Mouse (Mus musculus): Measurements from ENCODE around the gene Actrt3. TPM values are rescaled to one million over a fixed set of nuclear protein-coding genes. Genes with fewer than 3 reads are reported as not detected.

The Actrt3 gene
- polyA plus RNA-seq, 1 experiment from 2014 or later = not detected

- H3K27ac ChIP-seq = no peak overlapping the region
- no peak overlapping the region for H3K4me2 ChIP-seq (replicated peaks)
- 59% methylated on average over 6 of the region's 6 CpGs for WGBS
- H3K4me1 ChIP-seq = no peaks in the 10 kb centered on the region
- no peaks in the 10 kb centered on the region for H3K9me3 ChIP-seq
- no peak overlapping the region for H3K9ac ChIP-seq
- no peak overlapping the region for H3K4me3 ChIP-seq
- no peaks in the 10 kb centered on the region for H3K27me3 ChIP-seq (replicated peaks)
- ATAC-seq (ENCODE audit: low FRiP score, low read depth) = no peak
- no peaks in the 10 kb centered on the region for H3K36me3 ChIP-seq
These were observed 38.9 kb downstream of the Actrt3 start for GRCm38 (mm10) chr3:30560677-30561314.

DNA sequence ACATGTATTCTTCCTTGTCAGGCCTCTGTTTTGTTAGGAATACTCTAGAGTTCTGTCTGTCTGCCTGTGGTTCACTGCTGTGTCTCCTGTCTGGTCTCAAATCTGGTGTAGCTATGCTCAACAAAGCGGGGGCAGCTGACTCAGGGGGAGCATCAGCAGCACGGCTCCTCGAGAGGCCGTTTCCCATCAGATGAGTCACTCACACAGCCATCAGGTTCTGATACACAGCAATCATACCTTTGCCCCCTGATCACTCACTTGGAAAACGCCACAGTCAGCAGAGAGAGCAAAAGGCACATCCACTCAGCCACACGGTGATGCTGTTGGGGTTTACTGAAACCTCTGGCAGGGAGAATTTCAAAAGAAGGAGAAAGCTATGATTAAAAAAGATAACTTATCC is 46.0 kb downstream of the Actrt3 start:
- no peaks in the 10 kb centered on the region for H3K27me3 ChIP-seq (replicated peaks)
- 79% methylated on average over 6 of the region's 6 CpGs for WGBS
- no peaks in the 10 kb centered on the region for H3K36me3 ChIP-seq
- H3K27ac ChIP-seq = no peak overlapping the region
- no peak overlapping the region for H3K4me3 ChIP-seq
- no peak overlapping the region for H3K4me2 ChIP-seq (replicated peaks)
- no peak for ATAC-seq (ENCODE audit: low FRiP score, low read depth)
- no peak overlapping the region for H3K9ac ChIP-seq
- no peaks in the 10 kb centered on the region for H3K9me3 ChIP-seq
- no peaks in the 10 kb centered on the region for H3K4me1 ChIP-seq

DNA sequence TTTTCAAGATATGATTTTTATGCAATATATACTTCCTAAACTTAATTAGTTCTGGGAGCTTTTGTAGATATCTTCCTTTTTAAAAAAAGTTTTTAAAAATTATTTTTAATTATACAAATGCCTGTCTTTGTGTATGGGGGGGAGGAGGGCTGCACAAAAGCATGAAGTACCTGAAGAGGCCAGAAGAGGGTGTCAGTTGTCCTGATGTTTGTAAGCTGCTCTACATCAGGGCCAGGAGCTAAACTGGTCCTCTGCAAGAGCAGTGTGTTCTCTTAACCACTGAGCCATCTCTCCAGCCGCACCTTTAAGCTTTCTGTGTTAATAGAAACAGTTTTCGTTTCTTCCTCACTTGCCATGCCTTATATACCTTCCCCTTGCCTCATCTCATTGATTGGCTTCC is 49.5 kb downstream of the Actrt3 start:
- Histone ChIP-seq H3K9ac (no peak overlapping the region), H3K9me3 (no peaks in the 10 kb centered on the region), H3K27me3 (replicated peaks) (no peaks in the 10 kb centered on the region), H3K27ac (no peak overlapping the region), H3K4me3 (no peak overlapping the region), H3K4me1 (no peaks in the 10 kb centered on the region), H3K36me3 (no peaks in the 10 kb centered on the region), H3K4me2 (replicated peaks) (no peak overlapping the region)
- ATAC-seq (ENCODE audit: low FRiP score, low read depth) = no peak
- 61% methylated on average over 2 of the region's 2 CpGs for WGBS

- 88% methylated on average over 7 of the region's 7 CpGs for WGBS
- Histone ChIP-seq H3K9me3 (no peaks in the 10 kb centered on the region), H3K27ac (no peak overlapping the region), H3K4me2 (replicated peaks) (no peak overlapping the region), H3K36me3 (no peaks in the 10 kb centered on the region), H3K27me3 (replicated peaks) (no peaks in the 10 kb centered on the region), H3K9ac (no peak overlapping the region), H3K4me1 (no peaks in the 10 kb centered on the region), H3K4me3 (no peak overlapping the region)
- ATAC-seq (ENCODE audit: low FRiP score, low read depth) = no peak
These were observed 50.8 kb downstream of the Actrt3 start for GRCm38 (mm10) chr3:30548928-30549327.

GRCm38 (mm10) chr3:30547908-30548307 is 51.8 kb downstream of the Actrt3 start, which contains the start of gene Mecom:
Gene Mecom (minus strand): TSS chr3:30548008.
- Histone ChIP-seq H3K4me3 (no peak within 1 kb of the TSS), H3K9ac (no peak within 1 kb of the TSS), H3K4me2 (replicated peaks) (no peak within 1 kb of the TSS), H3K27ac (no peak within 1 kb of the TSS), H3K27me3 (replicated peaks) (no peaks in the 10 kb centered on the region), H3K36me3 (no peaks in the 10 kb centered on the region), H3K4me1 (no peaks in the 10 kb centered on the region), H3K9me3 (no peaks in the 10 kb centered on the region)
- ATAC-seq (ENCODE audit: low FRiP score, low read depth) = no peak
- 89% methylated on average over 3 of the region's 3 CpGs for WGBS

Other genes starting within 250 kb of the Actrt3 start
- 16.1 and 18.4 TPM in 2 replicates for gene Mecom, start 51.9 kb downstream of the Actrt3 start, polyA plus RNA-seq (2016; fragmentation: Nextera tagmentation; extraction: Ambion mirVana)
- 34.6 and 38.8 TPM in 2 replicates for gene Mynn, start 2.1 kb upstream of the Actrt3 start, polyA plus RNA-seq (2016; fragmentation: Nextera tagmentation; extraction: Ambion mirVana)
- gene Lrriq4, start 44.6 kb upstream of the Actrt3 start, polyA plus RNA-seq (2016; fragmentation: Nextera tagmentation; extraction: Ambion mirVana) = not detected in 2 replicates
- 0.92 and 1.6 TPM in 2 replicates for gene Lrrc34, start 47.9 kb upstream of the Actrt3 start, polyA plus RNA-seq (2016; fragmentation: Nextera tagmentation; extraction: Ambion mirVana)
- not detected in 2 replicates for gene Lrrc31, start 99.9 kb upstream of the Actrt3 start, polyA plus RNA-seq (2016; fragmentation: Nextera tagmentation; extraction: Ambion mirVana)
- not detected in 2 replicates for gene Samd7, start 146.4 kb upstream of the Actrt3 start, polyA plus RNA-seq (2016; fragmentation: Nextera tagmentation; extraction: Ambion mirVana)
- 84.1 and 87.4 TPM in 2 replicates for gene Sec62, start 192.9 kb upstream of the Actrt3 start, polyA plus RNA-seq (2016; fragmentation: Nextera tagmentation; extraction: Ambion mirVana)

Data from neural tube, embryonic 12.5 days (tissue).